Mouse (Mus musculus) megakaryocyte, embryonic 14.5 days (primary cell): Measurements from ENCODE around the gene Zfp64.

Source experiments
- FLI1 ChIP-seq: IDR thresholded peaks from 2 replicates; pipeline ENCODE4 v1.6.1; 2012; ENCODE audit warnings: low read length, inconsistent platforms, mixed read lengths
- GATA1 ChIP-seq: IDR thresholded peaks from 3 replicates; pipeline ENCODE4 v1.6.1; 2012; ENCODE audit warnings: mixed read lengths, low read length, inconsistent platforms, borderline replicate concordance

DNA sequence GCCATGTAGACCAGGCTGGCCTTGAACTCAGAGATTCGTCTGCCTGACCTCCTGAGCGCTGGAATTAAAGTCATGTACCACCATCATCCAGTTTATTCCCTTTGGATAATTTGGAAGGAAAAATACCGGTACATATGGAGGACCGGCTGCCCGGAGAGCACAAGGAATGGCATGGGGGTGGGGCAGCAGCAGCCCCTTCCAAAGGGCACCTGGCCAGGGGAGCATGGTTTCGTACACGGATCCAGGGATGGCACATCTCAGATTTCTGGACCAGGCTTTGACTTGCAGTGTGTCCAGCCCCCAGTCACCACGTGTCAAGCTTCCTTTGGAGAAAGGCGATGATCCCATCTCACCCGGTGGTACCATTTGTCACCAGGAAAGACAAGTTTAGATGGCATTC lies 78.8 kb downstream of the Zfp64 start:
- TF ChIP-seq FLI1 (no peak), GATA1 (no peak)
